Mouse (Mus musculus) layer of hippocampus, postnatal 10 days (tissue): ENCODE results near the gene Nucks1. TPM values are rescaled to one million over a fixed set of nuclear protein-coding genes. Genes with fewer than 3 reads are reported as not detected.
A peak's percentile ranks its signal among the peaks of the same experiment; 100 is the strongest.

Experiments
- DNase-seq, 2 experiments: peaks; one replicate each; pipeline ENCODE4 v3.0.0; 2021; ENCODE audit warnings: low spot score in 2 of 2
- total RNA-seq, 2 experiments: library from RNA; stranded (reverse); gene quantifications; 2 replicates each; pipeline ENCODE4 v1.2.3; 2021

The Nucks1 gene
- total RNA-seq, 2 experiments from 2014 or later = 175 to 190 TPM

DNA sequence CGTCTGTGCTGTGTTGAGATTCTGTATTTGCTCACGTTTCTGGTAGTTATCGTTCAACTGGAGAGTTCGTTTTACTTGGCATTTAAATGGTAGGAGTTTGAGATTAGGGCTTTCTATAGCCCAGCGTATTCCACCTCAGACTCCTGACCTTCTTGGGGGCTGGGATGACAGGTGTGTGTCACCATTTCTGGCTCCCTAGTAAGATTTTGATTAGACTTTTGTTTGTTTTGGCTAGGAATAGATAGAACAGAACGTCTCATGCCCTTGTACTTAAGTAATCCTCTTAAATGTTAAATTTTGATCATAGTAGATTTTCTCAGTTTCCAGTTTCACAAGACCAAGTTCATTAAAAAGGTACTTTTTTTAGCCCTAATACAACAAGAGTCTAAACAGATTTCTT lies 7.3 kb downstream of the Nucks1 start:
- no peak for DNase-seq

DNA sequence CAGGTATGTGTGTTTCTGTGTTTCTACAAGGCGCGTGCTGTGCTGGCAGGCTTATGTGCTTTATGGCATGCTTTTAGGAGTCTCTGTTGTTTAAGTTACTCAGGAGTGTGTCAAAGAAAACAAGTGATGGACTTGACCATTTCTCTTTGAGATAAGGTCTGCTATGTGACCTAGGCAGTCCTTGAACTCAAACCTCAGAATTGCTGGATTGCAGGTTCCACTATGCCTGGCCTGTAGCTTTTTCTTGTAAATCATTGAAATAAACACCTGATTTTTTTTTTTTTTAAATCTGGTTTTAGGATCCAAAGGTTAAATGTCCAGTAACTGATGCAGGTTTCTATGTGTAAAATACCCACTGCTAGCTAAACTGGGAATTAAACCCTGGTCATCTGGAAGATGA lies 8.7 kb downstream of the Nucks1 start:
- DNase-seq = no peak

DNA sequence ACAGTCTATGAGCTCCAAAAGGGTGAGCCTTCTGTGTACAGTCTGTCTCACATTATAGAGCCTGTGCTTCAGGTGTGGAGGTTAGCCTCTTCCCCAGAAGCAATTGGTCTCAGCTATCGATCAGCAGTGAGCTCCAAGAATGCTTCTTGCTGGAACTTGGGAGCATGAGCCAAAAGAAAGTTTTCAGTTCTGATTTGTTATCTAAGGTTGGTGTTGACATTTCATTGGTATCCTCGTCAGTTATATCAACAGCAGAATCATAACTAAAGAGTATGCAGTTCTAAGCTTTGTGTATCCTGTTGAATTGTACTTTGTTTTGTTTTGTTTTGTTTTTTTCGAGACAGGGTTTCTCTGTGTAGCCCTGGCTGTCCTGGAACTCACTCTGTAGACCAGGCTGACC lies 11.8 kb downstream of the Nucks1 start:
- no peak for DNase-seq

DNA sequence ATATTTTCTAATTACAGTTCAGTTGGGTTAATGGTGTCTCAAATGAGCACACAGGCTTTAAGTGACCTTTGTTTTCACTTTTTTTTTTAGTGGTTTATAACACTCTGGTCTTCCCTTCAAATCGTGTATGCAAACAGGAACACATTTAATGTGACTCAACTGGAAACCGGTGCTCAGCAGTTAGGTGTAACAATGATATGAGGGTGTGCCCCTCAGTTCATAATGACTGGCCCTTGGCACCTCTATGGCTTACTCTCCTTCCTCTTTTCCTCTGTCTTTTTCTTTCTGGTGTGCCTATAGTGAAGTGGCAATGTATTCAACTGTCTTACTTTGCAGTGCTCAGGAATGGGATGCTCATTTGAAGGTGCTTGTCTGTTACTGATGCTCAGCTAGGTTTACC lies 23.1 kb downstream of the Nucks1 start:
- DNase-seq = no peak

DNA sequence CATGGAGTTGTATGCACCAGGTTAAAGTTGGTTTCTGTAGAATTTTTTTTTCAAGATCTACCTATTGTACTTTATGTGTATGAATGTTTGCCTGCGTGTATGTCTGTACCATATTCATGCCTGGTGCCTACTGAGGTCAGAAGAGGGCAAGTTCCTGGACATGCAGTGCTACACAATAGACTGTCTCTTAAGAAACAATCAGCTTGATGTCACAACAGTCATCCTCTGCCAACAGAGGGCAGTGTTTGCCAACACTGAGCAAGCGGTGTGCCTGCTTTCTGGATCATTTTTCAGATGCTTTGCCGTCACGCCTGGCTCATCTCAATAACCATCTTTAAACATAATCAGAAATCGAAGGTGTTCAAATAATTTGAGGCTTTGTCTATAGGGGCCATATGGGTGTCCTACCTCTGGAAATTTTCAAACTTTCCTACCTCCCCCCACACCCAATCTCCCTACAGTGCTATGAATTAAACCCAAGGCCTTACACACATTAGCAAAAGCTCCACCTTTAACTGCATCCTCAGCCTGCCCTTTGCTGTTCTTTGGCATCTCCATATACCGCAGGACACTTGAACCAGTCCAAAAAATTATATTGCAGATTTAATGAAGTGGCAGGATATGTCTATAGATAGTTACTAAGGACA lies 27.4 kb downstream of the Nucks1 start:
- DNase-seq = peak; percentile 70 to 76

DNA sequence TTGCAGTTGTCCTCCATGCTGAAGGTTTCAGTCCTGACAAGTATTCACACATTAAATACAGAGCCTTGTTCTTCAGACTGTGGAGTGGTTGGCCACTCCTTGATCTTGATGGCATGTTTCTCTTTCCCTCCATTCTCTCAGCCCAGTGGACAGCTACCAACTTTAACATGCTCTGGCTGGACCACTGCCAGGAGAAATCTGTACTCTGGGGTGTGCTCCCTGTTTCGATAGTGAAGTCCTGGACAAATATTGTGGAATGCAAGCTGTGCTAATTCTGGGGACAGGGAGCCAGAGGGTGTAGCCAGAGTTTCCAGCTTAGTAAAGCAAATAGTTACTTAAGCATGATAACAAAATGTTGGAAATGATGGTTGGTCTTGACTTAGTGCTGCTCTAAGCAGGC lies 28.5 kb downstream of the Nucks1 start:
- no peak for DNase-seq

DNA sequence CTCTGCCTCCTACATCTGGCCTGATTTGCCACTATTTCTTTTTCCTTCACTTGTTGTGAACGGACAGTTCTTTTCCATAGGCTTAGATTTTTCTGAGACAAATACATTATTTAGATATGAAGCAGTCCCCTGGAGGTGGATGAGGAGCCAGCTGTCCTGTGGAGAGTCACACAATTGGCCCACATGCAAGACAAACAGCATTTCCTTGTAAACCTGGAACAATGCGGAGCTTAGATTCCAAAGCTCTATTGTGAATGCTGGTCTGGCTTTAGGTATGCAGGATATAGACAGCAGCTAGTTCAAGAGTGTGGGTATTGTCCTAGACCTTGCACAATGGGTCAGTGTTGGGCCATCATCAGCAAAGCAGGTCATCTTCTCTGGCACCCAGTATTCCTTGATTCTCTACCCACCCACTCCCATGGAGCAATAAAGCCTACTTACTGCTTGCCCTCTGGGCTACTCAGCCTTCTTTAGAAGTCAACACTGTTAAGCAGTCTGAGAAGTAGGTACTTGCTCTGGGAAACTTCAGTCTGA lies 30.4 kb downstream of the Nucks1 start:
- no peak for DNase-seq

DNA sequence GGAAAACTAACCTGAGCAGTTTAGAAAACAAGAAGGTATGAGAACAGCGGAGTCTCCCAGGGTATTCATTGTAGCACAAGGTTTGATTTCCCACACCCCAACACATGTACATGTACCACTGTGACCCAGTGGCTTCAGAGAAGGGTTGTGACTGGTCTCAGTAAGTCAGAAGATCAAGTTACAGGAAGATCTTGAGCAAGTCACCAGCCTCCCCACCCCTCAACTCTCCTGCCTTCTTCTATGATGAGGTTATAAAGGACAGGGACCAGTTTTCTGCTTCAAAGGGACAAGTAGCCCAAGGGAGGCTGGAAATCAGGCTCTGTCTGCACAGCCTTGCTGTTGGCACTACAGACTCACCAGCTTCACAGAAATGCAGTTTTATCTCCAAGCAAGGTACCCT lies 31.2 kb downstream of the Nucks1 start:
- no peak for DNase-seq

DNA sequence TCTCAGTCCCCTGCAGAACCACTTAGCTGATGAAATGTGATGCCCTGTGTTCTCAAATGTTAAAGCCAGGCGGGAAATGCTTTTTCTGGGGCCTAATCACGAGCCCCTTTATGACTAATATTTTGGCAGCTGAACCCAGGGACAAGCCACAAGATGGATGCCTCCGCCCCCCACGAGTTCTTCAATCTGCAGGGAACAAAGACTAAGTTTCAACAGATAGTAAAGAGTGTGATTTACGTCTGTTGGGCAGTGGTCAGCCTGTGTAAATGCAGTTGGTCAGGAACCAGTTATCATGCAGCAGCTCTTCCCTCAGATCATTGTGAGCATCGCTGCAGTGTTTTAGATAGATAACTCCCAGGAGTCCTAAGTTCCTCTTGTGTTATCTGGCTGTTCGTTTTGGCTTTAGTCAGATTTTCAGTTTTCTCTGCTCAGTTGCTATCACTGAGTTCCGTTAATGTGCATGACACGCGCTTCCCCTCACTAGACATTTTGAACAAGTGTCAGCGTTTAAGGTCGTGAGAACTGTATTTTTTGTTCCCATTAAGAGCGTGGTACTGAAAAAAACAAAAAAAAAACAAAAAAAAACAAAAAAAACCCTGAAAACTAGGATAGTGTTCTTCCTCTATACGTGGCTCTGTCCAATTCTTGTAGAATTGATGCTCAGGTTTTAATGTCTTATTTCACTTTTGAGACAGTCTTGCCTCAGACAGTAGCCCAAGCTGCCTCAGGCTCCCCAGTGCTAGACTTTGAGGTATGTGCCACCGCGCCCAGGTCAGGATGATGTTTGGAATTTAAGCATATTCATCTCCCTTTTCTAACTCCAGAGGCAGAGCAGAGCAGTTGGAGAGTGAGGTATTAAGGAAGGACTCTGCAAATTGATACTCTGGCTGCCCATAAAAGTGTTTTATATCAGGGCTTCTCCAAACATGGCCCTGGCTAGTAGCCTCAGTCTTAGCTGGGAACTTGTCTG lies 32.6 kb downstream of the Nucks1 start:
- DNase-seq = no peak

DNA sequence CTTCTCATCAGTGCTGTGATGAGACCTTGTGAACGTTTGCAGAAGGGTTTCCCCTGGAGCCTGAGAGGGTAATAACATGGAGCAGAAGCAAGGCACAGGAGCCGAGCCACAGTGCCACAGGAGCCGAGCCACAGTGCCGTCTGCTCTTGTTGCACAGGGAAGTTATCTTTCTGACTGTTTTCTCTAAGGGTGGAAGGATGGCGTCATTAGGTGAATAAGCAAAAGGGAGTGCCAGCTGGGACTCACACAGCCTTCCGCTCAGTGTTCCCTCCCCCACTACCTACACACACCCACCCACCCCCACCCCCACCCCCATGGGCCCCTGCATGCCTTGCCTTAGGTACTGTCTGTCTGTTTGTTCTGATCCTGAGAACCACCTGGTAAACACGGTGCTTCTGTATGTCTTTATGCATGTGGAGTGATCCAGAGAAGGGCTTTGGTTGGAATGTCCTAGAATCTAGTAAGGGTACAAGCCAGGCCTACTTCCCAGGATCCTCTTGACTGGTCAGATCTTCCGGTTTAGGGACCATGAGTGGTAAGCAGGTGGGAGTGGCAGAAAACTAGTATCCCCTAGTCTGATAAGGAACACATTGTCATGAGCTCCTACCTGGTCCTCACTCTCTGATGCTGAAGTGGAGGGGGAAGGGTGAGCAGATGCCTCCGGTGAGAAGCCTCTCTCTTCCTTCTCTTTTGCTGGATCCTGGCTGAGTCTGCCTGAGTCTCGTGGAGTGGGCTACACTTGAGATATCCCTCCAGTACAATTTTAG lies 35.5 kb downstream of the Nucks1 start:
- DNase-seq = no peak

DNA sequence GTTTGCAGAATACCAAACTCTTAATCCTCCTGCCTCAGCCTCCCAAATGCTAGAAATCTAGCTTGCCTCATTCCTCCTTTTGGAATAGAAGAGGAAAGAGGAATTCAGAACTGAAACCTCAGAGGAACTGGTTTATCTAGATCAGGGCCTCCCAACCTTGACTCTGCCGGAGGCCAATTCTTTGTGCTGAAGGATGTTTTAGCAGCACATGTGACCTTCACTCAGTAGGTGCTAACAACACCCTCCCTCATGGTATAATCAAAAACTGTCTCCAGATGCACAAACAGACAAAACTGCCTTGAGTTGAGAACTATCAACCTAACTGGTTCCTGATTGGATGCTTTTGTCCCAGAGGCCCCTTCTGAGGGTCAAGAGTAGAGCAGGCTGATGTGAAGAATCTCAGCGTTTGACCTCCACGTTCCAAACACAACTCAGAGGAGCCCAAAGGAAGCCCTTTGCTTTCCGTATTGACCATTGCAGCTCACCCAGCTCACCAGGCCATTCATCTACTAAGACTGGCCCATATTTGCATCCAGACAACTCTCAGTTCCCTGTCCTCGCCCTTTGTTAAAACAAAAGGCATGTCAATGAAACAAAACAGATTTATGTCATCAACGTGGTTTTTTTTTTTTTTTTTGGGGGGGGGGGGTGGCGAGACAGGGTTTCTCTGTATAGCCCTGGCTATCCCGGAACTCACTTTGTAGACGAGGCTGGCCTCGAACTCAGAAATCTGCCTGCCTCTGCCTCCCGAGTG lies 36.3 kb downstream of the Nucks1 start:
- DNase-seq = no peak

DNA sequence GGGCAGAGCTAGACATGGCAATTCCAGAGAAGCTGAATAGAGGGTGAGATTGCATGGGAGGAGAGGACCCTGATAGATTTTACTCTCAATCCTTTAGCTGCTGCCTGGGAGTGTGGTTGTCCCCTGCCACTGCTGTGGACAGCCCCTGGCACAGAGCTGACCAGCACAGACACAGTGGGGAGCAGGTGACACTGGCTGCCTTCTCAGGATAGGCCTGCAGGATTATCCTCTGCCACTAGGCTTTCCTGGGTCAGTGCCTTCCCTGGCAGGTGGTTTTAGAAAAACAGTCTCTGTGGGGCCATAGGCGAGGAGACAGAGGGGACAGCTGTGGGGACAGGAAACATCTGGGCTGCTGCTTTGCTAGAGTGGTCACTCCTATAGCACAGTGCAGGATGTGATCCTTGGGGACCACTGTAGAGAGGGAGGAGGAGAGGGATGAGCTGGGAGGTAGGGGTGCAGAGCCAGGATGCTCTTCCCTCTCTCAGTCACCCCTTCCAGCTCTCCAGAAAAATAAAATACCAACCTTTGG lies 37.7 kb downstream of the Nucks1 start:
- DNase-seq = no peak

DNA sequence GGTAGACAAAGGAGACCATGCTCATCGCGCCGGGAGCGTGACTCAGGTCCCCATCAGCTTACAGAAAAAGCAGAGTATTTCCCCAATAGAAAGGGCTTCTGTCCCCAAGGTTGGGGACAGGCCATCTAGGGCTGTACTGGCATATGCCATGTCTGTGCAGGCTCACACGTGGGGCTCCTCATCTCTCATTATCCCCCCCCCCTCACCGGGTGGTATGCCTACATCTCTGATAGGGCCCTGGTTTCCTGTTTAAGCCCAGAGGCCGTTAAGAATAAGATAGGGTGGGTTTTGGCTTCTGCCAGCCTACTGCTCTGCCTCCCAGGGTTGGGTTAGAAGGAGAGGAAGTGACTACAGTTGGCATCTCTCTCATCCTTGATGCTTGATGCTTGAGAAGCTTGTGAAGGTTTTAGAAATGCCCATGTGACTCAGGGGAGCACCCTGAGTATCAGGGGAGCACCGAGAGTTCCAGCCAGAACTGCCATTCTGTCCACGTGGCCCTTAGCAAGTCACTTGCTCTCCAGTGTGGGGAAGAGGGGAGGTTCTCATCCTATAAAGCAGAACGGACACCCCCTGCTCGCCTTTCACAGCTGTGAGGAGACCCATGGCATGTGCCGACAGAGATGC lies 44.0 kb downstream of the Nucks1 start:
- no peak for DNase-seq

DNA sequence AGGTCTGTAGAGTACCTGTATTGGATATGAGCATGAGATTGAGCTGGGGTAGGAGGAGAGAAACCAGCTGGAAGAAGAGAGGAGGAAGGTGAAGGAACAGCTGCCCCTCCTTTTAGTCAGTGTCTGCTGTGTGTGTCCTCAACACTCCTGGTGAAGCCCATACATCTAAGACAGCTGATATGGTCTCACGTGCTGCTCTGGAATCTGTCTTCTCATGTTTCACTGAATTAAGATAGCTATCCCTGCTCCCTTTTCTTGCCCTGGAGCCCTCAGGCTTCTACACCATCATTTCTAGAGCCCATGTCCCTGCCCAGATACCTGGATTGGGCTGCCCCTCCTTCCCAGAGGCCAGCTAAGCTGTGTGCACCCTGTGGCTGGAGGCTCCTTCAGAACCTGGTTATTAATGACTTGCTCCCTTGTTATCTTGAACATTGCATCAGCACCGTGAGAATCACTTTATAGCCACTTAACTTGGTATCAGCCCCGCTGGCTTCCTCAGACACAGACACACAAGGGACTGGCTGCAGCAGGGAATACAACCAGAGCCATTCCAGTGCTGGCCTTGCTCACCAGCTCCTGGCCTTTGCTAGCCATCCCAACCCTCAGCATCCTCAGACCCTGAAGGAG lies 44.9 kb downstream of the Nucks1 start:
- DNase-seq = no peak

DNA sequence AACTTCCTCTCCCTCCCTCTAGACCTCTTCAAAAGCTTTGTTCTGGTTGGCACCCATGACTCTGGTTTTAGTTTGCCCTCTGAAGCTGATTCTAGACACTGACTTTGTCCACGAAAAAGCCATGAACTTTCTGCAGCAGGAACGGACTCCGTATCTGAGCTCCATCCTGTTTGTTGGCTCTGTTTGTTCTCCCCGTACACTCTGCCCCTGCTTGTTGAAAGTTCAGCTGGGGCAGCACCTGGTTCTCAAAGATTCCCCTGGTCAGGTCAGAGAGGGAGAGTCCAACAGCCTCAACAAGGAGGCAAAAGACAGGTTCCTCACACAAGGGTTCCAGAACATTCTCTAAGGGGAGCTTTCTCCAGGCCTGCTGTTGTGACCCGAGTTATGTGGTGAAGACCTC lies 47.1 kb downstream of the Nucks1 start:
- DNase-seq = no peak

DNA sequence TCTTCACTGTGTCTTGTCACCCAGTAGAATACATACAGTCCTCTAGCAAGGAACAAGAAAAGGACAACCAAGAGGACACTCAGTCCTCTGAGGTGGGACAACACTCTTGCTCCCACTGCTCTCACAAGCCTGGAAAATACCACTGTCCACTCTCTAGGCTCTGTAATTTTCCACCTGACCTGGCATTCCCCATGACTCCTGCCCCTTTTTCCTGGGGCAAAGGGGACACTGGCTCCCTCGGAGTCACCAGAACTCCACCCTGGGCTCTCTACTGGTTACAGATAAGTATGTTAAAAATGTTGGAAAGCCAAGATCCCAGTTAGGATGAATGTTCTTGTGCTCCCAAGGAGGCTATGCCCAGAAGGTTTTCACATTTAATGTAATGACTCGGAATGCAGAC lies 50.7 kb downstream of the Nucks1 start:
- no peak for DNase-seq

DNA sequence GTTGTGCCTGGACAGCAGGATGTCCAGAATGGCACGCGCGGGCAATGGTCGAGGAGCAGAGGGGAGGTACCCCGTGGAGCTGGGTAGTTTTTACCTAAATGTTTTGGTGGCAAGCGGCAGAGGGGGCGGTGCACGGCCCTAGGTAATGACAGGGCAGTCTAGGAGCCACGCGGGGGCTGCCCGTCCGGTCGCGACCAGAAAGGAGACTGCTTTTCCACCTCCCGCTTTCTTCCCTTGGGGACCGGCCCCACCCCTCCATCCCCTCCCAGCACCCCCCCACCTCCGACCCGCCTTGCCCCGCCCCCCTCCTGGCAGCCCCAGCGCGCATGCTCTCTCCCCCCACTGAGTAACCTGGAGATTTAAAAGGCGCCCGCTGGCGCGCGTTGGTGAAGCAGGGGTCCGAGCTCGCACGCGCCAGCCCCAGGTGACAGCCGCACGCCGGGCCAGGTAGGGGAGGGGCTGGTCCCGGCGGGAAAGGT lies 52.3 kb downstream of the Nucks1 start, which contains the start of gene Slc45a3:
TSS of gene Slc45a3 (plus strand) at position 362 of the 479 bp plus-strand sequence.
- DNase-seq = peak in 1 of 2 experiments; percentile 25

DNA sequence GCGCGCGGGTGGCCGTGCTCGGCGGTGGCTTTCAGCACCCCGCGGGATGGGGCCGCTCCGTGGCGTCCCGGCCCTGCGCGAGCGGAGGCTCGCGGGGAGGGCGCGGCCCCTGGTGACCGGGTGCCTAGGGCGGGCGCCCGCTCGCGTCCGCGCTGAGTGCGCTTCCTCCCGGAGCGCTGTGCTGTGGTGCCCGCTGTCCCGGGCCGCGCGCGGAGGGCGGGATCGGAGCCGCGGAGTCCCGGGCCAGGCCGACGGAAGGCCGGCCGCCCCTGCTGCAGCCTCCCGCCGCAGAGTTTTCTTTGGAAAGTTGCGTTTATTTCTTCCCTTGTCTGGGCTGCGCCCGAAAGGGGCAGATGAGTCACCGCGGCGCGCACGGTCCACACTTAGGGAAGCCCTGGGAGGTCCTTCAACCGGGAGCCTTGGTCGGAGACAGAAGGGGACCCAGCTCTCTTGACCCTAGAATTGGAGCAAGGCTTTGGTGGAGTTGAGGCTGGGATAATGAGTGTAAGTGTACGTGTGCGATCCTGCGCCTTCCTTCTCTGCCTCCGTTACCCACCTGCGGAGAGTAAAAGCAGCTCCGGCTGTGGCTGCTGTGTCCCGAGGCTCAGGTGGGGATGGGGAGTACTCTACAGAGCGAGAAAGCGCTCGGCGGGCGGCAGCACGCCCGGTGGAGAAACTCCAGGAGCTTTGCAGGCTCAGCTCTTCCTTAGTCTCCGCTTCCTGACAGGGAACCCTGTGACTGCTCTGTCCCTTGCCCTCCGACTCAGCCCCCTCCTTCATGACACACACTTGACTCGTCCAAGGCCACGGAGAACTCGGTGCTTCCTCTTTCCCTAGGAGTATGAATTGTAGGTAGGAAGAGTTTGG lies 53.0 kb downstream of the Nucks1 start:
- DNase-seq = no peak
